Mouse (Mus musculus) heart, postnatal 0 days (tissue): ENCODE measurements around the gene Wrap73.
A peak's percentile ranks its signal among the peaks of the same experiment; 100 is the strongest.

Source experiments
- CTCF ChIP-seq: IDR thresholded peaks from 2 replicates; pipeline ENCODE4 v1.5.1; 2016; ENCODE audit warnings: antibody characterized with exemption, control low read depth, low read depth
- EP300 ChIP-seq: IDR thresholded peaks from 2 replicates; pipeline ENCODE4 v1.6.1; 2016; ENCODE audit warnings: antibody characterized with exemption, low read depth

GRCm38 (mm10) chr4:154207261-154207660 is 65.1 kb downstream of the Wrap73 start:
- peak; percentile 96 for TF ChIP-seq CTCF
- no peak for TF ChIP-seq EP300
